Mouse (Mus musculus): Measurements from ENCODE around the gene Rbm20. TPM values are rescaled to one million over a fixed set of nuclear protein-coding genes. Genes with fewer than 3 reads are reported as not detected.

The Rbm20 gene
- polyA plus RNA-seq, 1 experiment from 2014 or later, result 51.8 TPM

DNA sequence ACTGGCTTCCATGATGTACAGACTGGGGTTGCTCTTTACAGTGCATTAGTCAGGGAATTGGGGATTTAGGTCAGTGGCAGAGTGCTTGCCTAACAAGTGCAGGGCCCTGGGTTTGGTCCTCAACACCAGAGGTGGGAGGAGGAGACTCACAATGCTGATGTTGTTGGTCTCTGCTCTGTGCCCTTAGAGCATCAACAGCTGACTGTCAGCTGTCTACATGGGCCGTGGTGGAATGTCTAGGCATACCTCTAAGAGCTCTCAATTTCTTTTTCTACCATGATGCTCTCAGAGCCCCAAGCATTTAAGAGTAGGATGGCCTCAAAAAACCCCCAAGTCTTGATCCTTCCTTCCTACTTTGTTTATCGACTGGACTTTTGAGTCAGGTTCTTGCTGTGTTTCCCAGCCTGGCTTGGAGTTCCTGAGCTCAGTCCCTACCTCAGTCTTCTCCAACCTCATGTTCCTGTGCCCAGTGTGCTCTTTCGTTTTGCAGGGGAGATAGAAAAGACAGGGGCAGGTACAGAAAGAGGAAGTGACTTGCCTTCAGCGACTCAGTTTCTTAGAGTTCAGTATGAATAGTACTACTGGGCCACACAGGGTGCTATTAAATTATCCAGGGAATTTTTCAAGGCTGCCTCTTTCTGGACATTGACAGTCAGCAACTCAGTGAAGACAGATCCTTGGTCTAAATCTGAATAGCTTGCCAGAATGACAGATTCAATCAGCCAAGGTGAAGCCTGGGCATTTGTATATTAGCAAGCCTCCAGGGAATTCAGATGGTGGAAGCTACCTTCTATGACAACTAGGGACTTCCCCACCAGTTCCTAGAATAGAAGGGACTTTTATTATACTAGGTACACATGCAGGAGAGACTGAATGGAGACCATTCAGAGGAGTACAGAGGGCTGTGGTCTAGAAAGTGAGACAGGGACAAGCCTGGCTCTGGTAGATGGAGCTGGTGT lies 192.6 kb downstream of the Rbm20 start:
- Histone ChIP-seq H3K4me2 (no peak overlapping the region), H3K27ac (ENCODE audit: poor library complexity, severe bottlenecking) (no peak overlapping the region), H3K9me3 (replicated peaks) (no peaks in the 10 kb centered on the region), H3K4me1 (replicated peaks) (no peaks in the 10 kb centered on the region; the same call in 1 of the 2 replicates), H3K9ac (no peak overlapping the region), H3K27me3 (replicated peaks) (no peaks in the 10 kb centered on the region), H3K36me3 (peaks cover 13% of the 10 kb centered on the region), H3K4me3 (no peak overlapping the region)
- no peak for ATAC-seq (ENCODE audit: insufficient number of reproducible peaks, low FRiP score)
- 67% methylated on average over 4 of the region's 4 CpGs for WGBS

DNA sequence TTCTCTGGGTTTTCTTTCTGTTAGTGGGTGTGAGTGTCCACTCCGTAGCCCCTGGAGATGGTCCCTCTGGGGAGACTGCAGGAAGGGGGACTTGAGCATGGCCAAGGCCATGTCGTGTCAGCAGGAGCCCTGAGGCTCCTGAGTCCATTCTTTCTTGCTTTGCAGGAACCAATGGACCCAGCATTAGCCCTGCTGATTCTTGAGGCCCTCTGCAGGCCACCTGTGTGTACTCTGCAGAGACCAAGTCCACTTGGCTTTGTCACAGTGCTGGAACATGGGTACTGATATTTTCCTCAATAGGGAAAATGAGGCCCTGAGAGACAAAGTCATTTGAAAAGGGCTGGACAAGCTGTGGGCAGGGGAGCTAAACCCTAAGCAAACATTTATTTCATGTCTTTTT lies 193.5 kb downstream of the Rbm20 start:
- 68% methylated on average over 2 of the region's 2 CpGs for WGBS
- H3K4me1 ChIP-seq (replicated peaks), result no peaks in the 10 kb centered on the region; the same call in 1 of the 2 replicates
- H3K9me3 ChIP-seq (replicated peaks), result no peaks in the 10 kb centered on the region
- no peak overlapping the region for H3K4me3 ChIP-seq
- no peak overlapping the region for H3K27ac ChIP-seq (ENCODE audit: poor library complexity, severe bottlenecking)
- H3K36me3 ChIP-seq, result peaks cover 6% of the 10 kb centered on the region
- H3K4me2 ChIP-seq, result no peak overlapping the region
- no peak overlapping the region for H3K9ac ChIP-seq
- H3K27me3 ChIP-seq (replicated peaks), result no peaks in the 10 kb centered on the region
- ATAC-seq (ENCODE audit: insufficient number of reproducible peaks, low FRiP score), result no peak

DNA sequence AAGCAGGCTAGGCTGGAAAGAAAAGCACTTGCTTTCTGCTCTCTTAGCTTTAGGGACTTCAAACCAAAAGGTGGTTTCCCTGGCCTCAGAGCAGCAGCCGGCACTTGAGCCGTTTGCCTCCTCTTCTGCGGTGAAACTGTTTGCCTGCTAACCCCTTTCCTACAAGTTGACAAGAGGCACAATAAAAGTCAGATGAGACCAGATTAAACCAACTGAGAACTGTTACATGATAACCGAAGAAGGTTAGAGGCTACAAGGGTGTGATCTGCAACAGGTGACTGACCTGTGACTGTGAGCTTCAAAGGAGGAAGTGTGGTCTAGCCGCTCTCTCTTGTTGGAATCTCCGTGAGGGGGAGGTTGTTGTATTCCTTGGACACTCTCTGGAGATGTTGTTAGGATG lies 194.4 kb downstream of the Rbm20 start:
- H3K4me2 ChIP-seq, result no peak overlapping the region
- 79% methylated on average over 6 of the region's 6 CpGs for WGBS

DNA sequence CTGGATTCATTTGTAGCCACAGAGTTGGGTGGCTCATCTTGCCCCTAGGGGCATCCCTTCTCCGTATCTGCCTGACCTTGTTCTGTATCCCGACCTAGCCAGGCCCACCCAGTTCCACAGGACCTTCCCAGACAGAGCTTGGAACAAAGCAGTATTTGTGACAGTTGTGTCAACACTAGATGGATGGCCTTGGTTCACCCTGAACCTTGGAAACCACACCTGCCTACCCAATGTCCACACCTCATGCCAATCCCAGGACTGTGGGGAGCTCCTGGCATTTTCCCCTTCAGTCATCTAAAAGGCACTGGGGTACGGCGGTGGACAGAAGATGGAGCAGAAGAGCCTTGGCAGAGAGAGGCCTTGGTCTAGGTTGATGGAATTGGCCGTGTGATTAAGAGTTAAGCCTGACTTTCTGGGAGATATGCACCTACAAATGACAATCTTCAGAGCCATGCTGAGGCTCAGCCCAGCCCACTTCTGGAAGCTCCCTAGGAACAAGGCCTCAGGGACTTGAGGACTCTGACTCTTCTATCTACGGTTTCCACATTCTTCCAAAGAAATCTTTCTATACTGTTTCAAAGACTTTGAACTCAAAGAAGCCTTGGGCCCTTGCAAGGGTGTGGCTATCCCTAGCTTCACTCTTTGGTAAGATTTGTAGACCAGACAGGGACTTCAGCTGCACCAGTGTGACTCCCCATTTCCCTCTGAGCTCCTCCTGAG lies 196.0 kb downstream of the Rbm20 start:
- no peak overlapping the region for H3K27ac ChIP-seq (ENCODE audit: poor library complexity, severe bottlenecking)
- 83% methylated on average over 6 of the region's 6 CpGs for WGBS
- H3K9me3 ChIP-seq (replicated peaks), result no peaks in the 10 kb centered on the region
- no peak for ATAC-seq (ENCODE audit: insufficient number of reproducible peaks, low FRiP score)
- no peaks in the 10 kb centered on the region for H3K36me3 ChIP-seq
- no peaks in the 10 kb centered on the region; the same call in 1 of the 2 replicates for H3K4me1 ChIP-seq (replicated peaks)
- no peaks in the 10 kb centered on the region for H3K27me3 ChIP-seq (replicated peaks)
- no peak overlapping the region for H3K4me2 ChIP-seq
- H3K9ac ChIP-seq, result no peak overlapping the region
- H3K4me3 ChIP-seq, result no peak overlapping the region

More for the DNA sequence above, 194.4 kb downstream of the Rbm20 start:
- H3K36me3 ChIP-seq, result no peaks in the 10 kb centered on the region
- no peak for ATAC-seq (ENCODE audit: insufficient number of reproducible peaks, low FRiP score)
- H3K9ac ChIP-seq, result no peak overlapping the region
- H3K4me1 ChIP-seq (replicated peaks), result no peaks in the 10 kb centered on the region; the same call in 1 of the 2 replicates
- H3K27me3 ChIP-seq (replicated peaks), result no peaks in the 10 kb centered on the region
- no peak overlapping the region for H3K27ac ChIP-seq (ENCODE audit: poor library complexity, severe bottlenecking)
- H3K9me3 ChIP-seq (replicated peaks), result no peaks in the 10 kb centered on the region
- H3K4me3 ChIP-seq, result no peak overlapping the region

DNA sequence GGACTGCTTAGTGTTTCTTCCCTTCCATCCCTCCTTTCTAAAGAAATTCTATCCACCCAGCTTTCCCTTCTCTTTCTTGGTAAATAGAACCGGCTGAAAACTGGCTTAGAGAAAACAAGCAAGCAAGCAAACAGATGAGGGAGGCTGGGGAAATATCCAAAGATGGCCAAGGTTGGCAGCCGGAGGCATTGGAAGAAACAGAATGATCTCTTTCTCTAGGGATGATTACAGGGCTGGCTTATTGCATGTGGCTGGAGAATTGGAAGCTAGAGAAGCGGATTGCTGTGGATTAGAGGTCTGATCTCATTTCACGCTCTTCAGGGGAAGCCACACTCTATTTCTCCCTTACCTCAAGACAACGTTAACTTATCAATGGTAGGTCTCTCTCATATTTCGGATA lies 198.1 kb downstream of the Rbm20 start:
- WGBS, result 72% methylated on average over 6 of the region's 6 CpGs

DNA sequence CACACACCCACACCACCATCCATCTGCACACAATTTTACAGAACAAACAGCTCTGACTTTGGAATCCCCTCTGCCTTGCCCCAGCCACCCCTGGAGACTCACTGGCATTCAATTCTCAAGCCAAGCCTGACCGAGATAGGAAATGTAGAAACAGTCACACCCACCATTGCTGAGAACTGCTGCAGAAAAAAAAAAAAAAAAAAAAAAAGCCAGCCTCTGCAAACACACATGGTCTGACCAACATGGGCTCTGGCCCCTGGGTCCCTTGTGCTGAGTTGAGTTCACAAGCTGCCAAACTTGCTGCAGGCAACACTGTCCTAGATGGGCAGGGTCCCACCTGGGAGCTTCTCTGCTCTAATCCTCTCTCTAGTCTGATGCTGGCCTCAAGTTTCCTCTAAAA lies 200.7 kb downstream of the Rbm20 start:
- Histone ChIP-seq H3K4me1 (replicated peaks) (no peaks in the 10 kb centered on the region), H3K9ac (no peak overlapping the region), H3K27me3 (replicated peaks) (no peaks in the 10 kb centered on the region), H3K9me3 (replicated peaks) (peaks cover 4% of the 10 kb centered on the region), H3K4me2 (no peak overlapping the region), H3K27ac (ENCODE audit: poor library complexity, severe bottlenecking) (no peak overlapping the region), H3K36me3 (no peaks in the 10 kb centered on the region), H3K4me3 (no peak overlapping the region)
- ATAC-seq (ENCODE audit: insufficient number of reproducible peaks, low FRiP score), result no peak
- WGBS, result 54% methylated on average over 1 of the region's 1 CpGs

More for the DNA sequence above, 198.1 kb downstream of the Rbm20 start:
- no peak for ATAC-seq (ENCODE audit: insufficient number of reproducible peaks, low FRiP score)
- H3K4me2 ChIP-seq, result no peak overlapping the region
- peaks cover 2% of the 10 kb centered on the region for H3K9me3 ChIP-seq (replicated peaks)
- H3K4me3 ChIP-seq, result no peak overlapping the region
- no peaks in the 10 kb centered on the region for H3K27me3 ChIP-seq (replicated peaks)
- H3K4me1 ChIP-seq (replicated peaks), result no peaks in the 10 kb centered on the region
- no peaks in the 10 kb centered on the region for H3K36me3 ChIP-seq
- no peak overlapping the region for H3K9ac ChIP-seq
- no peak overlapping the region for H3K27ac ChIP-seq (ENCODE audit: poor library complexity, severe bottlenecking)

DNA sequence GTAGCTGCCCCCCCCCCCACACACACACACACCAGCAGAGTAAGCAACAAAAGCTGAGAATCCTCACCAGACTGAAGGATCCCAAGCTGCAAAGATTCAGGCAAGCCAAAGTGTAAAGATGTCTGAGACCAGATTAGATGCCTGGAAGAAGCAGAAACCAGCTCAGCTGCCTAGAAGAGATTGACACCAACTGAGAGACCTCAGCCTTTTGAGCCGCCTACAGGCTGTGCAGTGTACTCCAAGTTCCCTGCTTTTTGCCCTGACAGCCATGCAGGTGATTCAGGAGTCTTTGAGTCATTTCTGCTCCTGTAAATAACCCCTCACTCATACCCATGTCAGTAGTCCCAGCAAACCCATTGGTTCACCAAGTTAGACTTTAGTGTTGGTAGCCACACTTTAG lies 203.4 kb downstream of the Rbm20 start:
- no peak for ATAC-seq (ENCODE audit: insufficient number of reproducible peaks, low FRiP score)
- WGBS, result 82% methylated on average over 1 of the region's 1 CpGs

DNA sequence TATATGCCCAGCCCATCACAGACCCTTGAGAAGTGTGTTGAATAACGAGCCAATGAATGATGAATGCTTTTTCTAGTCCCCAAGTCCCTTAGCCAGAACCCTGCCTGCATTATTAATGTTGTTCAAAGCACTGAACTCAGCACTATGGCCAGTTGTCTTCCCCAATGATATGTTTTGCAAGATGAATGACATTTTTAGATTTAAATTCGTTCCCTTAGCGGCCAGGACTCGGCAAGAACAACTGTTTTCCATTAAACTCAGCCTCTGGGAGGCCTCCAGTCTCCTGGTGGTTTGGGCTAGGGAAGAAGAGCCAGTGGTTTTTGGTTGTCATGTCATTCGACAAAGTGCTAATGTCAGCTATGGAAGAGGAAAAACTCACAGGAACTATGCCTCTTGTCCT lies 204.7 kb downstream of the Rbm20 start:
- no peak for ATAC-seq (ENCODE audit: insufficient number of reproducible peaks, low FRiP score)
- H3K36me3 ChIP-seq, result no peaks in the 10 kb centered on the region
- peaks cover 4% of the 10 kb centered on the region for H3K9me3 ChIP-seq (replicated peaks)
- H3K4me2 ChIP-seq, result no peak overlapping the region
- WGBS, result 68% methylated on average over 5 of the region's 5 CpGs
- no peak overlapping the region for H3K27ac ChIP-seq (ENCODE audit: poor library complexity, severe bottlenecking)
- H3K4me1 ChIP-seq (replicated peaks), result no peaks in the 10 kb centered on the region
- no peak overlapping the region for H3K4me3 ChIP-seq
- no peaks in the 10 kb centered on the region for H3K27me3 ChIP-seq (replicated peaks)
- no peak overlapping the region for H3K9ac ChIP-seq

More for the DNA sequence above, 203.4 kb downstream of the Rbm20 start:
- Histone ChIP-seq H3K4me3 (no peak overlapping the region), H3K9me3 (replicated peaks) (peaks cover 4% of the 10 kb centered on the region), H3K27me3 (replicated peaks) (no peaks in the 10 kb centered on the region), H3K4me2 (no peak overlapping the region), H3K4me1 (replicated peaks) (no peaks in the 10 kb centered on the region), H3K27ac (ENCODE audit: poor library complexity, severe bottlenecking) (no peak overlapping the region), H3K36me3 (no peaks in the 10 kb centered on the region), H3K9ac (no peak overlapping the region)

DNA sequence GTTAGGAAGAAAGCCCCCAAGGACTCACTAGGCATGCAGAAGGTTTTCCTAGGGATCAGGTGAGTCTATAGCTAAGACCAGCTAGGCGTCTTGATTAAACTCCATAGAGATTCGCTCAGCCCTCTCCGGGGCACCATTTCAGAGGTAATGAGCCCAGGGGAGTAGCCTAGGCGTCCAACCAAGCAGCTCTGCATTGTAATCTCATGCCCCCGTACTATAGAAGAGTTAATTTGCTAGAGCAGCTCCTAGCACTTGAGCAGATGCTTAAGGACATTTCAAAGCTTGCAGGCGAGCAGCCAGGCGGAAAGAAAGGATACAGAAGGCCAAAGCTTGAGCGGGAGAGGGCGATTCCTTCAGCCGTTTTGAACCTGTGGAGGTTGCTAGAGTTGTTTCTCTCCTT lies 208.3 kb downstream of the Rbm20 start:
- Histone ChIP-seq H3K27ac (ENCODE audit: poor library complexity, severe bottlenecking) (no peak overlapping the region), H3K27me3 (replicated peaks) (no peaks in the 10 kb centered on the region), H3K4me3 (no peak overlapping the region), H3K4me1 (replicated peaks) (peaks cover 3% of the 10 kb centered on the region; the same call in 1 of the 2 replicates), H3K4me2 (no peak overlapping the region), H3K9ac (no peak overlapping the region), H3K9me3 (replicated peaks) (no peaks in the 10 kb centered on the region), H3K36me3 (no peaks in the 10 kb centered on the region)
- no peak for ATAC-seq (ENCODE audit: insufficient number of reproducible peaks, low FRiP score)
- WGBS, result 75% methylated on average over 10 of the region's 10 CpGs

DNA sequence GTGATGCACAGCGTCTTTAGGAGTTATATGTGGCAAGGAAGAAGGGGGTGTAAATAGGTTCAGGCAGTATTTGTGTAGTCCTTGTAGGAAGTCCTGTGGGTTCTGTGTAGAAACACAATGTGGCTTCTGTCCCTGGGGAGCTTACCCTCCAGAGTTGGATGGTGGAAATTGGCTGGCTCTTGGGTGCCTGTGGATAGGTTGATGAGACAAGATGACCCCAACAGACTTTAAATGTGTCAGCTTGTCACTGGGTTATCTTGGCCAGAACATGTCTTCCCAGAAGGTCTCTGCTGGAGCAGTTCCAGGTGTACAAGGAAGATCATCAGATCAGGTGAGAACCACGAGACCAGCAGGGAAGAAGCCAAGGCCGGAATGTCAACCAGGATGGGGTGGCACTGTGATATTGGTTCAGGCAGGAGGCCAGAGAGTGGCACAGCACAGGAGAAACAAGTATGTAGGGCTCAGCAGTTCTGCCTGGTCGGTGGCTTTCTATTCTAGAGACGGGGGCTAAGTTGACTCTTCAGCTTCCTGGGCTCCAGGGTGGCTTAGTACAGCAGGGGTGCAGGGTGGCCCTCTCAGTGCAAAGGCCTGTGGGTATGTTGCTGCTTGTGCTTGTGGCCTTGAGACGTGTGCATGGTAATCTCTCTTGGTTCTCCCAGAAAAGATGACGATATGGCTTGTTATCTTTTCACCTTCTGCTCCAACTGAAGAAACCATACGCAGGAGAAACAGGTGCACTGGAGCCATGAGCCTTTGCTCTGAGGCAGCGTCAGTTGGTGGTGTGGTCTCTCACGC lies 209.7 kb downstream of the Rbm20 start:
- no peaks in the 10 kb centered on the region for H3K36me3 ChIP-seq
- H3K4me2 ChIP-seq, result no peak overlapping the region
- ATAC-seq (ENCODE audit: insufficient number of reproducible peaks, low FRiP score), result no peak
- no peaks in the 10 kb centered on the region for H3K27me3 ChIP-seq (replicated peaks)
- H3K4me1 ChIP-seq (replicated peaks), result peaks cover 16% of the 10 kb centered on the region
- H3K9ac ChIP-seq, result no peak overlapping the region
- WGBS, result 78% methylated on average over 10 of the region's 10 CpGs
- H3K4me3 ChIP-seq, result no peak overlapping the region
- no peaks in the 10 kb centered on the region for H3K9me3 ChIP-seq (replicated peaks)
- no peak overlapping the region for H3K27ac ChIP-seq (ENCODE audit: poor library complexity, severe bottlenecking)

DNA sequence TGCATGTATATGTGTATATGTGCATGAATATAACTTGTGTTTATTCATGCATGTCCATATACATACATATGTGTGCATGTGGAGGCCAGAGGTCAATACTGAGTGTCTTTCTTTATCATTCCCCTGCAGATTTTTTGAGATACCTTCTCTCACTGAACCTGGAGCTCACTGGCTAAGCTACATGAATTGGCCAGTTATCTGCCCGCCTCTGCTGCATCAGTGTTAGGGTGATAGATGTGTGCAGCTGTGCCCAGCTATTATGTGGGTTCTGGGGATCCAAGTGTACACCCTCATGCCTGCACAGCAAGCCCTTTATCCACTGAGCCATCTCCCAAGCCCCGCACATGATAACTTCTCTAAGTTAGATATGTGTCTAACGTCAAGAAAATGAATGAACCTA lies 210.7 kb downstream of the Rbm20 start:
- no peak overlapping the region for H3K27ac ChIP-seq (ENCODE audit: poor library complexity, severe bottlenecking)
- H3K36me3 ChIP-seq, result no peaks in the 10 kb centered on the region
- WGBS, result 77% methylated on average over 3 of the region's 3 CpGs
- H3K9me3 ChIP-seq (replicated peaks), result no peaks in the 10 kb centered on the region
- no peak overlapping the region for H3K4me2 ChIP-seq
- H3K4me1 ChIP-seq (replicated peaks), result peaks cover 22% of the 10 kb centered on the region
- no peak overlapping the region for H3K4me3 ChIP-seq
- H3K27me3 ChIP-seq (replicated peaks), result no peaks in the 10 kb centered on the region
- ATAC-seq (ENCODE audit: insufficient number of reproducible peaks, low FRiP score), result no peak
- no peak overlapping the region for H3K9ac ChIP-seq
